Mouse (Mus musculus) yolk sac, embryonic 10.5 days (tissue): ENCODE measurements around the gene Nsun2.
"Not testable (repeated sequence)": the region's sequence is repeated elsewhere in the genome, so short reads cannot be mapped to it uniquely, and the experiment has no call there.

Experiments
- DNase-seq: peaks from one replicate; pipeline ENCODE4 v3.0.0-alpha.2; 2017; ENCODE audit warnings: low spot score

Nsun2 gene

DNA sequence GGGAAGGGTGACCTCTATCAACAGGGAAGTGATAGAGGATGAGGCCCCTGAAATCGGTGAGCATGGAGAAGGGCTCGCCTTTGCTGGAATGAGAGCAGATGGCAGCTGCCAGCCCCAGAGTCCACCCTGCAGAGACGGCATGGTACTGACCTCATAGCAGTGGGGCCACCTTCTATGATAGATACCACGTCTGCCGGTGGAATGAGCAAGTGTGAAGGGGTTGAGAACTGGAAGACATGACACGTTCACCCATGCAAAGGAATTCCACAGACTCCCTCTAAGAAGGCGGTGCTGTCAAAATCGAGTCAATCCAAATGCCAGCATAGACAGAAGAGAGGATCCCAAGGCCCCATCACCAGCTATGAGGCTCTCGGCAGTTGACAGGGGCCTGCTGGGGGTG, 20.7 kb downstream of the Nsun2 start:
- DNase-seq, result no peak

DNA sequence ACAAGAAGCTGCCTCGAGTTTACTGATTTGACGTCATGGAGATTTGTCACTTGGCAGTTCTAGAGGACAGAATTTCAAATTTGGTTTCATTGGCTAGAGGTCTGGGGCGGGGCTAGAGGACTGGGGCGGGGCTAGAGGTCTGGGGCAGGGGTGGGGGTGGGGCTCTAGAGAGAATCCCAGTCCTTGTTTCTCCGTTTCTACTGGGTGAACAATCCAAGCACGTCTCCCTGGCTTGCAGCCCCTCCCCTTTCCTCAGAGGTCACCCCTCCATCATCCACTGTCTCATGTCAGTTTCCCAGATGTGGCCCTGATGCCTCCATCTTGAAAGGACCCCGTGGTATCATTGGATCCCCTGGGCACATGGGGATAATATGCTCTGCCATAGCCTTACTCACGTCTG, 21.5 kb downstream of the Nsun2 start:
- DNase-seq, result no peak

DNA sequence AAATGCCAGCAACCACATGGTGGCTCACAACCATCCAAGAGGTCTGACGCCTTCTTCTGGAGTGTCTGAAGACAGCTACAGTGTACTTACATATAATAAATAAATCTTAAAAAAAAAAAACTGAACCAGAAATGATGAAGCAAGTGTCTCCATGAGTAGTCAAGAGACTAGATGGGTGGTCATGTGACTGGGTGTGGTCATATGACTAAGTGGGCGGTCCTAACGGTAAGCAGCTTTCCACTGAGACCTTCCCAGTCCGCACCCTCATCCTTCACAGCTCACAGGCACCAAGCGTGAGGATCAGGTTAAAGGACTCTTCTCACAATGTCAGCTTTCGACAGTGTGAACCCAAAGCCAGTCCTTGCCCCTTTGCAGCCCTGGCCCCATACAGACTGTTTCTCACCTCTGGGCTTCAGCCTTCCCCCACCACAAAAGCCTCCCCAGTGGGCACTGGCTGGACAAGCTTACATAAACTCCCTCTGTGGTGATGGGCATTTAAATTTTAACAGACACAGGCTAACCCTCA, 22.5 kb downstream of the Nsun2 start:
- DNase-seq, result no peak

DNA sequence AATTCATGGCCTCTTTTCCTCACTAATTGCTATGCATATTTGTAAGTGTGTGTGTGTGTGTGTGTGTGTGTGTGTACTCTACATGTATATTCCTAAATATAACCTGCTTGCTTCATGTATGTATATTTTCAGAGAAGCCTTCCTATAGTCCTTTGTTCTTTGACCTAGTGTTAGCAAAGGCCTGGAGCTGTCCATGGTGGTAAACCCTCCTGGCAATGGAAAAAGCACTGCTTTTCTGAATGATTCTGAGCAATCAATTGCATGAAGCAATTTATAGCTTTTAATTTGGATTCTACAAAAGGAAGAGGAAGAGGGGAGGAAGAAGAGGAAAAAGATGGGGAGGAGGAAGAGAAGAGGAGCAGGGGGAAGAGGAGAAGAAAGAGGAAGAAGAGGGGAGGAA, 23.2 kb downstream of the Nsun2 start:
- no peak for DNase-seq

DNA sequence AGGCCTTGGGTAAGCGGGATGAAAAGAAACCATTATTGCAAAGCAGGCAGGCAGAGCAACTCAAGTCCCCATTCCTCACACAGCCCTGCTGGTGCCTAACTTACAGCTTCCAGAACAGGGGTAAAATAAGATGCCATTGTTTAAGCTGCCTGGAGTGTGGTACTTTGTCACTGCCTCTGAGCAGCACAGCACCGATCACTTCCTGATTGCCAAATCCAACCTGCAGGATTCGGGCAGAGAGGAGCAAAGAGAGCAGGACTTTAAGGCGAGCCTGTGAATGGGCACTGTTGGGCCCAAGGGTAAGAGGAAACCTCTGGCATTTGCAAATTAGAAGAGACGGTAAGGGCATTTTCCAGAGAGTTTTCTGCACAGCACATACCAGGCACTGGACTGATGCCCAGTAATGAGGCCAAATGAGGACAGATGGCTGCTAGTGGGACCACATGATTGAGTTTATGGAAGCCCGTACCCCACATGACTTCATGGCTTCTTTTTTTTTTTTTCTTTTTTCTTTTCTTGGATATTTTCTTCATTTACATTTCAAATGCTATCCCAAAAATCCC, 24.6 kb downstream of the Nsun2 start:
- DNase-seq, result no peak

DNA sequence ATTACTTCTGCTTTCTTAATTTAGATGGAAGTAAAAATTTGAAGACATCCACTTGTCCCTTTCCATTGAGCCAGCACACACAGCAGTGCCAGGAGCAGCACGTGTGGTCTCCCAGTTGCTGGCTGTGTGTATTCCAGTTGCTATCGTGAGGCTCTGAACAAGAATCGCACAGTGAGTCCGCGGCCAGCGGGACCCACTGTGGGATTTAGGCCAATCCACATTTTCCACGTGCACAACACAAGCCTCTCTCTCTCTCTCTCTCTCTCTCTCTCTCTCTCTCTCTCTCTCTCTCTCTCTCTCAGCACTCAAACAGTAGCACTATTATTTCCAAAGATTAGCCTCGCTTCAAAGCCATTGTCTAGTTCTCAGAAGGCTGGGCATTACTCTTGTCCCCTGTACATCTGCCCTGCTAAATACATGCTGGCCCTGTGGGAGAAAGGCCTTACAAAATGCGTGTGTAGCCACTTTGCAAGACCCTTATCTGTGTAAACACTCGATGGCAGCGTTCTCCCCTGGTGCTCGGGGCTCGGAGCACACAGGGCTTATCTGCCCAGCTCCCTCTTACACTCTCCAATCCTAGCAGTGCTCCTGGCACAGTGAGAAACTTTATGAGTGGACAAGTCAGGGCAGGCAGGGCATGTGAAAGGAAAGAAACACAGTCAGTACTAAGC, 25.9 kb downstream of the Nsun2 start:
- DNase-seq, result no peak

DNA sequence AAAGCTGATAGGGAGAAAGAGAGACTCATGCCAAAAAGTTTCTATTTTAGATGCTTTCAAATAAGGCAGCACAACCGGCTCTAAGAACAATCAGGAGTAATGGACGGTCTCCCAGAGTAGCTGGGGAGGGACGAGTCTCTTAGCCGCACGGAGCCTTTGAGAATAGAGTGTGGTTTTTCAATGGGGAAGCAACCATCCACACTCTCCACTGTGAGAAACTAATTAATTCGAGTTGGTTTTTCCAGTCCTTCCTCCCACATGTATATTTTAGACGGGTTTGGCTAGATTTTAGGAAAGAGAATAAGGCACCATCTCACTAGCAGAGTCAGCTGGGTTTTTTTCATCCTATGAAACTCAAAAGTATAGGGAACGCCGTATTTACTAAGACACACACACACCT, 28.5 kb downstream of the Nsun2 start:
- no peak for DNase-seq

DNA sequence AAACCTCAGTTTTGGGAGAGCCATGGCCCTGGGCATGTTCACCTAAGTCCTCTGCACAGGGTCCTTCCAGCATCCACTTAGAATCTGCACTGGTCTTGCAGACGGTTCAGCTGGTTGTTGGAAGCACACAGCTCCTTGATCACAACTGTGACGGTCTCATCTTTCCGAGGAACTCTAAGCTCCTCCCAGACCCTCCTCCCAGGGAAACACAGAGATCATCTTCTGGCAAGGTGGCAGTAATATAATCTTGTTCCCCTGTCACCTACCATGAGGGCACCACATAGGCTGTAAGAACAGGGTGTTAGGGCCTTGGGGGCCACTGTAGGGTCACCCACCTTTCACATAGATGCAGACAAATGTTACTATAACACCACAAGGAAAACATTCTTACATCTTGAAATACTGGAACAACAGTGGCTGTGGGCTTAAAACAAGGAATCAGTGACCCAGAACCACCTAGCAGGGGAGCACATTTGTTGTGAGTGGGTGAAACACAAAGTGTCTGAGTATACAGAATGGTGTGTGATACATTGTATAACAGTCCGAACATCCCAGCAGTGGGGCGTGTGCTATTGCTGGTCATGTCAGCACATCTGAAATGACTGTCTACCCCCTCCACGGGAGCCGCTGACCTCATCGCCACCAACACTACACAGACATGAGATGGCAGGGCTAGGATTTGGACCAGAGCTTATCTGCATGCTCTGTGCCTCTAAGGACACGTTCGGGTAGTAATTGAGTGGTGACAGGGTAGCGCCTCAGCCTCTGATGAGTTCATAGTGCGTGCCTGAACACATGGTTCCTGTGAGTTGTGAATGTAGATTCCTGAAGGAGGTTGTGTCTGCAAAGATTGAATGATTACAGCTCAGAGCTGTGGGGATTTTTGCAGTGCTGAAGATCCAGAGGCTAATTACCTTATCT, 29.4 kb downstream of the Nsun2 start:
- peak; percentile 11 for DNase-seq

DNA sequence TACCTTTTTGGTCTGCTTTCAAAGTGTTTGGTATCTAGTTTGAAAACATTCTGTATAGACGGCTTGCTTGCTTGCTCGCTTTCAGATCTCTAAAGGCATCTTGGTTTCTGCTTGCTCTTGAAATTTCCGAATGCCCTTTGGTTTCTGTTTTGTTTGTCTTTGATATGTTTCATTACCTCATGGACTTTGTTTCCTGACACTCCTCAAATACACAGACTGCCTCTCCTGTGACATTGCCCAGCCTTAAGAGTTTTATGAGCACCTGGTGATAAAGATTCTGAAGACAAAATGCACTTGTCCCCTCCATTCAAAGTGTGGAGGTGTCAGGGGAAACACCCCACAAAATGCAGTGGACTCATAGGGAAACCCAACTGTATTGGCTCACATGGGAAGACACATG, 30.4 kb downstream of the Nsun2 start:
- no peak for DNase-seq

DNA sequence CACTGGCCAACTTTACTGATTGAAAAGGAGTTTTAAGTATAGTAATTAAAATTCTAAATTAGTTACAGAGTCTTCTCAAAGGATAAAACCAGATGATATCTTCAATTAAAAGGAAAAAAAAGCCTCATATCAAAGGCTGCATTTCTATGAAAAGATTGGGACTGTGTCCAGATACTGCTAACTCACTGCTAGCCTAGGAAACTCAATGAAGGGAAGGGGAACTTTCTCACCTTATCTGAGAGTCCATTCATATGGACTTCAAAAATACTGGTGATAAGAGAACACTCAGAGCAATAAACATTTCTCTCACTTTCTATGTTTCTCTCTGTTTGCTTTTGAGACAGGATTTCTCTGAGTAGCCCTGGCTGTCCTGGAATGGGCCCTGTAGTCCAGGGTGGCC, 31.0 kb downstream of the Nsun2 start:
- no peak for DNase-seq

DNA sequence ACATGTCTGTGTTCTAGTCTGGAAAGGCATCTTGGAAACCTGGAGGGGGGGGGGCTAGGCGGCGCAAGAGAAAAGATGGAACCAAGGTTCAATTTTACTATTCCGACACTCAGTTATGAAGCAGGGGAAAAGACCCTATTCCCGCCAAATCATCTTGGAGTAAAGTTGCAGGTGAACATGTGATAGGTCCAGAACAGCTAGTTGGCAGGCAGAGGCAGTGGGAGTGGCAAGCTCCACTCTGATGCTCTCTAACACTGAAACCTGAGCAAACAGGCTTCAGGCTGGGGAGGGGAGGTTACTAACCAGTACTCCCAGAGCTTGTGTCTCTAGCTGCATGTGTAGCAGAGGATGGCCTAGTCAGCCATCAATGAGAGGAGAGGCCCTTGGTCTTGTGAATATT, 31.9 kb downstream of the Nsun2 start:
- not testable (repeated sequence) for DNase-seq

DNA sequence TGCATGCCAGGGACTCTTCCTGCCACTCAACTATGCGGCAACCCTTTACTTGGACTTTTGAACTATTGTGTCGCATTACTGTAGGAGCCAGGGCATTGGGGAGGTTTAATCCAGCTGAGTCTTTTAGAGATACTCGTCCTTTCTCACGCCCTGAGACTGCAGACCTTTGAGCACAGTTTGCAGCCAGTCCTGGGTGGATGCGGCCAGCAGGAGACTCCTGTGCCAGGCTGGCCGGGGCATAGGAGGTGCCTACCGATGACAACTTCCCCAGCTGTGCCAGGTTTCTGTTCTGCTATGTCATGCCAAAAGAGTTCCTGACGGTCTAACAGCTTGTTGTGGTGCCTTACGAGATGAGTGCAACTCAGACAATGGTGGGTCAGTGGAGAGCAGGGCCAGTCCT, 35.7 kb downstream of the Nsun2 start:
- DNase-seq, result no peak

DNA sequence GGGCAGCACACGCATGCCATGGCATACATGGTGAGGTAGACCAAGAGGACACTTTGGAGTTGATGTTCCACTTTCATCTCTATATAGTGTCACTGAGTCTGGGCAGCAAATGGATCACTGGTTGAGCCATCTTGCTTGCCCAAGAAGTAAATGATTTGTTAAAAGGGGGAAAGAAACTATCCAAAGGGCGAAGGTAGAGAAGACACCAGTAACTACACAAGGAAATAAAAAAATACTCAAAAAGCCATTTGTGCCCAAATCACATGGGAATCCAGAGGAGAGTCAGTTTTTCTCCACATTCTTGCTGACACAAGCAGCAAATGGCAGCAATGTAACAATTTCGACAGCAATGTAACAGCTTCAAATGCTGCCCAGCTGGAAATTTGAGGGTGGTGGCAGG, 39.0 kb downstream of the Nsun2 start:
- no peak for DNase-seq

DNA sequence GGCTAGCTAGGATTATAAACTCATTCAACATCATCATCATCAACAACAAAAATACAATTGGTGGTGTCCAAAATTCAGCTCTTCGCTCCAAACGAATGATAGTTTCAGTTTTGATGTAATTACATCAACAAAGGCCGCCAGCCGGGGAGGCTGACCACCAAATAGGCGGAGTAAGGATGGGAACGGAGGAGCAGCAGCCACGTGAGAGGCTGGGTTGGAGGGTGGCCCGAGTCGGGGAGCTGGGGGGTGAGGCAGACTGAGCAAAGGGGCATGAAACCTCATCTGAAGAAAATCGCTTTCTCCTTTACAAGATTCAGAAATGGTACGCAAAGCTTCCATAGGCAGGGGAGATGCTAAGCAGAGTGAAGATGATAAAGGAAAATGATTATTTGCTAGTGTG, 43.1 kb downstream of the Nsun2 start:
- DNase-seq, result no peak

DNA sequence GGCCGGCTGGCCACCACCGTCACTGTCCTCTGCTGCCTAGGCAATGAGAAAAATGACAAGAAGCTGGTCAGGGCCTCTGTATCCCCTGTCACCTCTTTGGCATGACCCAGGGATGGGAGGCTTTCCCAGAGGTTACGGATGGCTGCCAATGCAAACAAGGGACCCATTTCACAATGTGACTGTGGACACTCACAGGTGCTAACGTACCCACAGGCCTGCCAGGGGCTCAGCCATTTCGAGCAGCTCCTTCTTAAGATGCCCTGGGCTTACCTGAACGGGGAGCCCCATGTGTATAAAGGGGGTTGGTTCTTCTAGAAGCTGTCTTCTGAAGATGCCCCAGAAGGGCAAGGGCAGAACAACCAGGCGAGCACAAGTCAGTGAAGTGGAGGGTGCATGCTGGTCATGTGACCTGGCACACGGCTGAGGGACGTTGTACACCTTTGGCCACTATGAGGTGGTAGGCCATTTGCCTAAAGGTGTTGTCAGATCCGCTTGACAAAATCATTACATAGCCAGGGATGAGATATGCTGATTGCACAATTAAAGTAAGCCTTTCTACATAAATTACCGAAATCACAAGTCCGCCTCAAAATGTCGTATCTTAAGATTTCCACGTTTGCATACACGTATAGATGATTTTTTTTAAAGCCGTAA, 43.8 kb downstream of the Nsun2 start:
- no peak for DNase-seq

DNA sequence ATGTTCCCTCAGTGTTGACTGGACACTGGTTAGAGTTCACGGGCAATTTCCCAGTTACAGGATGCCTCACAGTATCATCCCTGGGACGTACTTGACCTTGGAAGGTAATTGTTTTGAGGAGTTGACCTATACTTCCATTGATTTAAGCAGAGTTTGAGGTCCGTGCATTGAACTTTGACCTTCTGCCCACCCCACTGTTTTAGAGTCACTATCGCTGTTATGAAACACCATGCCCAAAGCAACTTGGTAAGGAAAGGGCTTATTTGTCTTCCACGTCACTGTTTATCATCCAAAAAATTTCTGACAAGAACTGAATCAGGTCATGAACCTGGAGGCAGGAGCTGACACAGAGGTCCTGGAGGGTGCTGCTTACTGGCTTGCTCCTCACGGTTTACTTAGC, 48.9 kb downstream of the Nsun2 start:
- DNase-seq, result no peak

DNA sequence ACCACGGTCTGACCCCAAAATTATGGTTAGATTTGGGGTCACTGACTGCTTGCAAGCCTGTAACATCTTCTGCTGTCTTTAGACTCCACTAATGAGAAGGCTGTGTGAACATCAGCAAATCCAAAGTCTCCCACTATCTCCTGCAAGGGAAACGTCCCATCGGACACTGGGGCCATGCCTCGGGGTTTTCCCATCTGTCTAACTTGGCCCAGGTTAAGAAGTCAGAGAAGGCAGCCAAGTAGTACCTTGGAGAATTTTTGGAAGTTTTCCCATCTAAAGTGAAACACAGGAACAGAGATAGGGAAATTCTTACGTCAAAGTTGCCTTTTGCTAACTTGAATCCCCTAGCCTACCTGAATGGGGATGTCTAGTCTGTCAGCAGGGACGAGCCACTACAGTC, 50.0 kb downstream of the Nsun2 start:
- no peak for DNase-seq

DNA sequence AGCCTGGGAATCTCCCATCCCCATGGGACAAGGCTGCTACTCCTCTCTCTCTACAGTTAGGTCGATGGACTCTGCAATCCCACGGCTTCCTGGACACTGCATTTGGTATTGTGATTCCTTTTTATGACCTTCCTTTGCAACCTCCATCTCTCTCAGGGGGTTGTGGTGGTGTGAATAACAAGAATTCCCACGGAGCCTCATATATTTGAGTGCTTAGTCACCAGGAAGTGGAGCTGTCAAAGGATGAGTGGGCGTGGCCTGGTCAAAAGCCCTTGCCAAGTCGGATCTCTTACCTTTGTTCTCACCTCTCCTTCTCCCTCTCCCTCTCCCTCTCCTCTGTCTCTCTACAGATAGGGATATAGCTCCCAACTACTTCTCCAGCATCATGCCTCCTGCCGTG, 52.3 kb downstream of the Nsun2 start:
- DNase-seq, result no peak

DNA sequence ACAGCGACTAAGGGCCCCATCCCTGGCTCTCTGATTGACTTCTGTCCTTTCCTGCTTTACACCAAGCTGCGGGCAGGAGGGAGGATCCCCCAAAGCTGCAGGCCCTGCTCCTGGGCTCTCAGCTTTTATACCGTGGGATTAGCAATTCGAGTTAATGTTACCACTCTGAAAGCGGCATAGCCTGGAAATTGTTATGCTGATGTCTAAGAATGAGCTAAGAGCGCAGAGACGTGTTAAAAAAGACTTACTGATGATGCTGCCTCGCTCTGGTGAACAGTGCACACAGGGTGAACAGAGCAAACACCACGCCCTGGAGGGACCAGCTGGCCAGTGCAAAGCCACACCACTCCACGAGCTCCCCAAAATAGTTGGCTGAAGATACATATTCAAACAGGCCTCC, 52.8 kb downstream of the Nsun2 start:
- DNase-seq, result no peak

DNA sequence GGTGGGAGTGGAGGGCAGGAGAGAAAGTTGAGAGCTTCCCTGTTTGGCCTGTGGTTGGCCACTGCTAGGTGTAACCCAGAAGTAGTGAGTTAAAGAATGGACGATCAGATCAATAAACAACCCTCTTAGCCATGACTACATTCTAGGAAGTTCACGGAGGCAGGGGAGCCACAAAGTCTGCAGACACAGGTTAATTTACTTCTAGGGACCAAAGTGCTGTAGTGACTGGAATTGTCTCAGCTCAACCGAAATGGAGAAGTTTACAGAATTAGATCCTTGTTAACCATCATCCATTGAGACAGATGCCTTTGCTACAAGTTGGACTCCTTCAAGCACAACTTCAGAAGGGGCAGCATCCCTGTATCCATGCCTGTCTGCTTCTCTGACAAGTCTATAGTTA, 54.3 kb downstream of the Nsun2 start:
- no peak for DNase-seq

DNA sequence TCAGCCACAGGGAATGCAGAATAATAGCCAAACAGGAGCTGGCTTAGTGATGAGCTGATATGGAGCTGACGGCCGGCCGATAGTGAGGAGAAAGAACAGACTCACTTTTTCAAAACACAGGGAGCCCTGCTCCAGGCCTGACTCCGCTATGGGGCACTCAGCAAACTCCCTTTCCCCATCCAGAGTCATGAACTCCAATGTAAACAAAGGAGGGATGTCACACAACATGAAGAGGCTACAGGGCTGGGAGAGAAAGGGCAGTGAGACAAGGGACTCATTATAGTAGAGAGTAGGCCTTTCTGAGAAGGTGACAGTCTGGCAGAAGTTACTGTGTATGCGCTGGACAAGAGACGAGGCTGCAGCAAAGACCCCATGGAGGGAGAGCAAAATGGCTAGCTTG, 54.7 kb downstream of the Nsun2 start:
- peak; percentile 12 for DNase-seq

DNA sequence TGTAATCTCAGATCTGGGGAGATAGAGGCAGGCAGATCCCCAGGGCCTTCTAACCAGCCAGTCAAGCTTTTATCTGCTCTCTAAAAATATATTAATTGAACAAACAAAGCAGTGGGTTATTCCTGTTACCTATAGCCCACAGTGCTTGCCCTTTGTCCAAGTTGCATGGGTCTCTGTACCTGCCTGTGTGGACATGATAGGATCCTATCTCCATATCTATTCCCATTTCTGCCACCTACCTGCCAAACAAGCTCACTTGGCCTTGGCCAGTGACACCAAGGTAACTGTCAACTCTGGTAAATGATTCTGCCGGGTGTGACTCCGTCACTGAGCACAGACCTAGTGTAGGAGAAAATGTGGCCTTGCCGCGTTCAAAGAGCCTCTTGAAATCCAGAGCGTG, 57.8 kb downstream of the Nsun2 start:
- peak; percentile 32 for DNase-seq

DNA sequence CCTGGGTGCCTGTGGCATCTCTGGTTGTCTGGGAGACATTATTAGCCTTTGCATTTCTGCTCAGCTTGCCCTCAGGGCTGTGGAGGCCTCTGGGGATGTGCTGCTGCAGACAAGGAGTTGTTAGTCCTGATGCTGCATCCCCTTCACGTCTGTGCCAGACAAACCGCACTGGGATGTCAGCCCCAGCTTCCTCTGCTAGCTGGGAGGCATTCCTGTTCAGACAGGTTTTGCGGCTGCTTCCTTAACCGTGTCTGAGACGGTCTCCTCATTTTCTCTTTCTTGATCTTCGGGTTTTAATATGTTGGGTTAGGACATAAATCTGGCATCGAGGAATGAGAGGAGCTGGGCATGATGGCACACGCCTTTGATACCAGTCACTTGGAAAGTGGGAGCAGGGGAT, 58.7 kb downstream of the Nsun2 start:
- DNase-seq, result no peak
